Mouse (Mus musculus) forebrain, embryonic 14.5 days (tissue): ENCODE results near the gene Ltbp3. TPM values are rescaled to one million over a fixed set of nuclear protein-coding genes. Genes with fewer than 3 reads are reported as not detected.

ENCODE experiments used
- ATAC-seq: fragments of 200-750 bp; cut with Nextera tagmentation; 2 replicates; pipeline ENCODE4 v1.8.0; 2017; ENCODE audit warnings: mild to moderate bottlenecking, moderate library complexity
- DNase-seq: peaks from one replicate; pipeline ENCODE4 v3.0.0-alpha.2; 2015; ENCODE audit warnings: low spot score
- H3K27ac ChIP-seq: fragments of 300-500 bp; sonication (generic); 2 replicates; pipeline ENCODE4 v1.5.1; 2014; ENCODE audit warnings: low read depth, mild to moderate bottlenecking, control low read depth, low read length, moderate library complexity
- H3K27me3 ChIP-seq: fragments of 300-500 bp; sonication (generic); replicated peaks from 2 replicates; pipeline ENCODE4 v1.6.1; 2014; ENCODE audit warnings: low read length, control low read depth, mixed read lengths; ENCODE audit not compliant: control insufficient read depth, insufficient read depth
- H3K36me3 ChIP-seq: fragments of 300-500 bp; sonication (generic); 2 replicates; pipeline ENCODE4 v1.6.1; 2014; ENCODE audit warnings: low read length, control low read depth; ENCODE audit not compliant: control insufficient read depth, insufficient read depth
- H3K4me1 ChIP-seq: fragments of 300-500 bp; sonication (generic); 2 replicates; pipeline ENCODE4 v1.6.1; 2014; ENCODE audit warnings: antibody characterized with exemption, low read length, control low read depth; ENCODE audit not compliant: control insufficient read depth, insufficient read depth
- H3K4me2 ChIP-seq: fragments of 300-500 bp; sonication (generic); 2 replicates; pipeline ENCODE4 v1.6.1; 2014; ENCODE audit warnings: mild to moderate bottlenecking, control low read depth, low read length
- H3K4me3 ChIP-seq: fragments of 300-500 bp; sonication (generic); 2 replicates; pipeline ENCODE4 v1.5.1; 2014; ENCODE audit warnings: low read depth, low read length, control low read depth
- H3K9ac ChIP-seq: fragments of 300-500 bp; sonication (generic); 2 replicates; pipeline ENCODE4 v1.6.1; 2014; ENCODE audit warnings: mild to moderate bottlenecking, low read length, control low read depth, moderate library complexity
- H3K9me3 ChIP-seq: fragments of 300-500 bp; sonication (generic); replicated peaks from 2 replicates; pipeline ENCODE4 v1.6.1; 2016; ENCODE audit warnings: low read length, control low read depth, mixed read lengths; ENCODE audit not compliant: control insufficient read depth
- WGBS: fragments of 180-500 bp; shearing (Covaris S2); extraction: QIAGEN DNeasy Blood & Tissue Kit; methylation state at CpG from one replicate; pipeline ENCODE4 v1.1.7; 2014; 5-methylcytosine and 5-hydroxymethylcytosine counted together
- polyA plus RNA-seq: library from polyadenylated mRNA; unstranded; fragments of >200 nt; fragmentation: Nextera tagmentation; extraction: Ambion mirVana; gene quantifications from 2 replicates; pipeline ENCODE4 v1.2.1, GENCODE M21; 2014

Gene Ltbp3
- polyA plus RNA-seq, 1 experiment from 2014 or later = 8.5 TPM

- Histone ChIP-seq H3K27ac (peak overlapping the region; percentile 94), H3K9me3 (no peaks in the 10 kb centered on the region), H3K9ac (peak overlapping the region; percentile 70), H3K4me1 (peaks cover 30% of the 10 kb centered on the region), H3K27me3 (peaks cover 10% of the 10 kb centered on the region), H3K36me3 (no peaks in the 10 kb centered on the region), H3K4me2 (peak overlapping the region; percentile 98), H3K4me3 (peak overlapping the region; percentile 52)
- peak; percentile 41 for ATAC-seq
- 1% methylated on average over 32 of the region's 32 CpGs for WGBS
- peak; percentile 38 for DNase-seq
Measured at GRCm38 (mm10) chr19:5742241-5742641, 1.5 kb downstream of the Ltbp3 start.

DNA sequence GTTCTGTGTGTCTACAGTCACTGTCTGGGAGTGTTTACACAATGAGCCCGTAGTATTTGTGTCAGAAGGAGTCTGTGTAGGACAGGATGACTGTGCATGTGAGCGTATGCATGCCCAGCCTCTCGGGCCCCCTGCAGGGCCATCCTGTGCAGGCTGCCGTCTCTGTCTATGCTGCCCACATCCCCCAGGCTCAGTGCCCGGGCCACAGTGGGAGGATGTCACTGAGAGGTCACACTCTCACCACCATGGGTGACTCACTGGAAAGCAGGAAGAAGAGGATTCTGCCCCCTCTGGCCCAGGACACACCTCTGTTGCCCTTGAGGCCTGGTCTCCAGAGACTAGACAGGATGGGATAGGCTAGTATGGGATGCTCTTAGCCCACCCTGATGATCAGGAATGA lies 2.9 kb downstream of the Ltbp3 start:
- H3K4me3 ChIP-seq = no peak overlapping the region
- peaks cover 30% of the 10 kb centered on the region for H3K4me1 ChIP-seq
- peaks cover 10% of the 10 kb centered on the region for H3K27me3 ChIP-seq
- DNase-seq = no peak
- H3K9ac ChIP-seq = peak overlapping the region; percentile 25; the same call in 1 of the 2 replicates
- WGBS = 64% methylated on average over 5 of the region's 5 CpGs
- ATAC-seq = no peak
- no peak overlapping the region for H3K4me2 ChIP-seq
- no peaks in the 10 kb centered on the region for H3K36me3 ChIP-seq
- no peaks in the 10 kb centered on the region for H3K9me3 ChIP-seq
- H3K27ac ChIP-seq = no peak overlapping the region

DNA sequence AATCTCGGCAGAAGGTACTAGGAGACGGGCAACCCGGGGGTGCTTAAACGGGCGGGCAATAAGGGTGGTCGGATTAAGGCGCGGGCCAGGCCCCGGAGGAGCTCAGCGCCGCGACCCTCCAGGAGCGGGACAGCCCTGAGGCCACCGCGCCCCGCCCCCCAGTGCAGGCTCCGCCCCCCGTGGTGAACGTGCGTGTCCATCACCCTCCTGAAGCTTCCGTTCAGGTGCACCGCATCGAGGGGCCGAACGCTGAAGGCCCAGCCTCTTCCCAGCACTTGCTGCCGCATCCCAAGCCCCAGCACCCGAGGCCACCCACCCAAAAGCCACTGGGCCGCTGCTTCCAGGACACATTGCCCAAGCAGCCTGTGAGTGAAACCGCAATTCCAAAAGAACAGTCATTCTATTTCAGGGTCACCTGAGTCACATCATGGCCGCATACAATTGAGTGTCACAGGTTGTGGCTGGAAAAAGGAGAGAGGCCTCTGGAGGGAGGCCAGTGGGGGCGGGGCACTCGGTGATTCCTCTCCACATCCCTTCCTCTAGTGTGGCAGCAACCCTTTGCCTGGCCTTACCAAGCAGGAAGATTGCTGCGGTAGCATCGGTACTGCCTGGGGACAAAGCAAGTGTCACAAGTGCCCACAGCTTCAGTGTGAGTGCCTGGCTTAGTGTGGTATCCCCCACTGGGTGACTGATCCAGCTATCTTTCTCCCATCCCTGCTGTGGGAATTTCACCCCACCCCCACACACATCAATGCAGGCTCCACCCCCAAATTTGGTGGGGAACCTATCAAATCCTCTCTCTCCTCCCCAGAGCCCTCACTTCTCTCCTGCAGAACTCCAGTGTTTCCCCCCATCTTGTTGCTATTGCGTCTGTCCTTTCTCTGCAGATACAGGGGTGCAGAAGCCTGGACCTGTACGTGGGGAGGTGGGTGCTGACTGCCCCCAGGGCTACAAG lies 5.3 kb downstream of the Ltbp3 start:
- H3K4me2 ChIP-seq = peak overlapping the region; percentile 48
- no peaks in the 10 kb centered on the region for H3K36me3 ChIP-seq
- peaks cover 22% of the 10 kb centered on the region for H3K27me3 ChIP-seq
- DNase-seq = peak; percentile 27
- peak overlapping the region; percentile 13 for H3K4me3 ChIP-seq
- H3K4me1 ChIP-seq = peaks cover 23% of the 10 kb centered on the region
- no peak overlapping the region for H3K27ac ChIP-seq
- 3% methylated on average over 36 of the region's 36 CpGs for WGBS
- H3K9me3 ChIP-seq = no peaks in the 10 kb centered on the region
- peak overlapping the region; percentile 46 for H3K9ac ChIP-seq
- no peak for ATAC-seq

DNA sequence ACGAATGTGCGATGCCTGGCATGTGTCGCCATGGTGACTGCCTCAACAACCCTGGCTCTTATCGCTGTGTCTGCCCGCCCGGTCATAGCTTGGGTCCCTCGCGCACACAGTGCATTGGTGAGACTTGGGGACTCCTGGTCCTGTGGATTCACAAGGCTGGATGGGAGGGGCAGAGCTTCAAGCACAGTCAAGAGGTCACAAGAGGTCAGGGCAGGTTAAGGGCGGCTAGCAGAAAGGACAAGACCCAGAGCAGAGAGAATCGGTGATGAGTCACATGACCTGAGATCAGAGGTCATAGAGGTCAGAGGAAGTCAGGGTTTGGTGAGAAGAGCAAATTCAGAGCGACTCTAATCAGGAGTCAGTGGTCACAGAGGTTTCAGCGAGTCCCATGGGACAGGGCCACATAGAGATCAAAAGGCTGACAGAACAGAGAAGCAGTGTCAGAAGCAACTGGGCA lies 6.2 kb downstream of the Ltbp3 start:
- no peak overlapping the region for H3K4me2 ChIP-seq
- WGBS = 39% methylated on average over 12 of the region's 12 CpGs
- no peak overlapping the region for H3K9ac ChIP-seq
- ATAC-seq = no peak
- H3K27me3 ChIP-seq = peaks cover 27% of the 10 kb centered on the region
- DNase-seq = peak; percentile 30
- H3K4me3 ChIP-seq = no peak overlapping the region
- H3K9me3 ChIP-seq = no peaks in the 10 kb centered on the region
- H3K36me3 ChIP-seq = no peaks in the 10 kb centered on the region
- H3K4me1 ChIP-seq = peaks cover 18% of the 10 kb centered on the region
- H3K27ac ChIP-seq = no peak overlapping the region

- Histone ChIP-seq H3K27ac (no peak overlapping the region), H3K9ac (no peak overlapping the region), H3K4me1 (peaks cover 11% of the 10 kb centered on the region), H3K4me2 (no peak overlapping the region), H3K36me3 (no peaks in the 10 kb centered on the region; the same call in 1 of the 2 replicates), H3K27me3 (peaks cover 21% of the 10 kb centered on the region), H3K9me3 (no peaks in the 10 kb centered on the region), H3K4me3 (no peak overlapping the region)
- WGBS = 68% methylated on average over 6 of the region's 6 CpGs
- DNase-seq (no peak), ATAC-seq (no peak)
Measured at GRCm38 (mm10) chr19:5749476-5749875, 8.8 kb downstream of the Ltbp3 start.

DNA sequence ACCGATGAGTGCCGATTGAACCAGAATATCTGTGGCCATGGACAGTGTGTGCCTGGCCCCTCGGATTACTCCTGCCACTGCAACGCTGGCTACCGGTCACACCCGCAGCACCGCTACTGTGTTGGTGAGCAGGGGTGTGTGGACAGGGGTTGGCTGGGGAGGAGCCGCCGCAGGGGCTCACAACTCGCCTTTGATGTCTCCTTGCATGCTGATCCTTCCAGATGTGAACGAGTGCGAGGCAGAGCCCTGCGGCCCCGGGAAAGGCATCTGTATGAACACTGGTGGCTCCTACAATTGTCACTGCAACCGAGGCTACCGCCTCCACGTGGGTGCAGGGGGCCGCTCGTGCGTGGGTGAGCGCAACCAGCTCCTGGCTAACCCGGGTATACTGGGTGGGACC lies 10.2 kb downstream of the Ltbp3 start:
- 13% methylated on average over 22 of the region's 22 CpGs for WGBS
- Histone ChIP-seq H3K4me3 (no peak overlapping the region), H3K36me3 (no peaks in the 10 kb centered on the region; the same call in 1 of the 2 replicates), H3K4me1 (peaks cover 3% of the 10 kb centered on the region), H3K9ac (no peak overlapping the region; the same call in 1 of the 2 replicates), H3K4me2 (no peak overlapping the region), H3K9me3 (no peaks in the 10 kb centered on the region), H3K27me3 (peaks cover 26% of the 10 kb centered on the region), H3K27ac (no peak overlapping the region)
- ATAC-seq (no peak), DNase-seq (no peak)

DNA sequence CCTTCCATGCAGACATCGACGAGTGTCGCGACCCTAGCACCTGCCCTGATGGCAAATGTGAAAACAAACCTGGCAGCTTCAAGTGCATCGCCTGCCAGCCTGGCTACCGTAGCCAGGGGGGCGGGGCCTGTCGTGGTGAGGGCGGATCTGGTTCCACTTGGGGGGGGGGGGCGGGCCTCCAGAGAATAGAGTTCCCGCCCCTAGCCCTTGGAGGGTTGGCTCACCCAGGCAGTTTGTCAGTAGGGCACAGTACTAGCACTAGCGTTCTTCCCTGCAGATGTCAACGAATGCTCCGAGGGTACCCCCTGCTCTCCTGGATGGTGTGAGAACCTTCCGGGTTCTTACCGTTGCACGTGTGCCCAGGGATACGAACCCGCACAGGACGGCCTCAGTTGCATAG lies 11.0 kb downstream of the Ltbp3 start:
- peak; percentile 55 for DNase-seq
- H3K27me3 ChIP-seq = peaks cover 34% of the 10 kb centered on the region

GRCm38 (mm10) chr19:5756321-5756985 lies 15.7 kb downstream of the Ltbp3 start:
- Histone ChIP-seq H3K4me1 (peaks cover 4% of the 10 kb centered on the region; the same call in 1 of the 2 replicates), H3K9me3 (no peaks in the 10 kb centered on the region), H3K27ac (no peak overlapping the region), H3K4me2 (peak overlapping the region; percentile 28; the same call in 1 of the 2 replicates), H3K9ac (peak overlapping the region; percentile 42; the same call in 1 of the 2 replicates), H3K36me3 (peaks cover 44% of the 10 kb centered on the region), H3K27me3 (peaks cover 26% of the 10 kb centered on the region), H3K4me3 (no peak overlapping the region)
- WGBS = 8% methylated on average over 28 of the region's 29 CpGs
- peak; percentile 32 for DNase-seq
- ATAC-seq = peak; percentile 61

More for the DNA sequence above, 11.0 kb downstream of the Ltbp3 start:
- H3K36me3 ChIP-seq = no peaks in the 10 kb centered on the region; the same call in 1 of the 2 replicates
- 7% methylated on average over 18 of the region's 20 CpGs for WGBS
- no peak overlapping the region; the same call in 1 of the 2 replicates for H3K9ac ChIP-seq
- H3K4me2 ChIP-seq = no peak overlapping the region
- H3K9me3 ChIP-seq = no peaks in the 10 kb centered on the region
- ATAC-seq = peak; percentile 56; the same call in 1 of the 2 replicates
- H3K27ac ChIP-seq = no peak overlapping the region
- no peak overlapping the region for H3K4me3 ChIP-seq
- no peaks in the 10 kb centered on the region for H3K4me1 ChIP-seq
